Mouse (Mus musculus): ENCODE results near the gene Lrrc63.

GRCm38 (mm10) chr14:75174731-75175555, 44.3 kb upstream of the Lrrc63 start:
- TF ChIP-seq CTCF (IDR thresholded peaks at IDR 0.05; ENCODE audit: borderline replicate concordance, insufficient read depth, low read length): no peak
- TF ChIP-seq POLR2A (IDR thresholded peaks at IDR 0.05; ENCODE audit: low read depth, low read length): no peak

Data from embryonic fibroblast, embryonic 13.5 days (primary cell).